Comparison of ENCODE assay signal across 10 mouse cellular contexts in the genomic region with DNA sequence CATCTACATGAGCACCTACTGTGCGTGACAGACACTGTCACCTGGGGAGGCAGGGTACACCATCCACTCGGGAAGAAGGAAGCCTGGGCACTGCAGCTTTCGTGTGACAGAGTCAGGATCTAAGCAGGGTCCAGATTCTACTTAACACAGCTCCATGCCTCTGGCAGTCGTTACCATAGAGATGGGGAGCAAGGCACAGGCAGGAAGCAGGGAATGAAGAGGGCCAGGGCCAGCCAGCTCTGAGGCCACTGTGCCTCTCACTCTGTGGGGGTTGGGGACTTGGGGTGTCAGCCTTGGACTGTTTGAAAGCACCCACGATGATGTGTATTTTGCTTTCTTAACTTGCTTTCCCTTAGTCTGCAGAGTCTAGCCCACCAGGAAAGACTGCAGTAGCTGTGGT. TPM values are rescaled to one million over a fixed set of nuclear protein-coding genes. Genes with fewer than 3 reads are reported as not detected.
DNase-seq lines count a peak whose midpoint lies in the region; ATAC-seq lines count a peak whose summit lies in the region.
"Had no signal": no experiment of that assay in that cellular context is flagged by ENCODE, and none has a peak within 500 bp of the region (broad histone marks: within the 10 kb centered on the region; RNA-seq: fewer than 3 reads in every experiment).

No protein-coding gene starts in this region.

- peaks cover 22% of the 10 kb centered on the region for H3K36me3 ChIP-seq in heart, embryonic 15.5 days
- H3K36me3 ChIP-seq in neural tube, embryonic 13.5 days: no peaks in the 10 kb centered on the region; the same call in none of the 2 replicates
- peaks cover 23% of the 10 kb centered on the region for H3K36me3 ChIP-seq in limb, embryonic 11.5 days (ENCODE audit: control insufficient read depth, insufficient read depth, low read length)
- H3K36me3 ChIP-seq in stomach, embryonic 15.5 days: peaks cover 16% of the 10 kb centered on the region; the same call in 1 of the 2 replicates

- no peaks in the 10 kb centered on the region for H3K9me3 ChIP-seq in heart, embryonic 15.5 days (replicated peaks)
- no peaks in the 10 kb centered on the region for H3K9me3 ChIP-seq in neural tube, embryonic 13.5 days
- no peaks in the 10 kb centered on the region for H3K9me3 ChIP-seq in limb, embryonic 11.5 days (ENCODE audit: control insufficient read depth, low read length)
- no peaks in the 10 kb centered on the region for H3K9me3 ChIP-seq in stomach, embryonic 15.5 days

- intact Hi-C loops in heart, postnatal 25 days (cut with DNase I): no loop called here

- H3K9ac ChIP-seq in heart, embryonic 15.5 days: no peak overlapping the region
- H3K9ac ChIP-seq in neural tube, embryonic 13.5 days: no peak overlapping the region
- H3K9ac ChIP-seq in limb, embryonic 11.5 days (ENCODE audit: low read length): no peak overlapping the region
- H3K9ac ChIP-seq in stomach, embryonic 15.5 days: no peak overlapping the region

- H3K27me3 ChIP-seq in heart, embryonic 15.5 days: no peaks in the 10 kb centered on the region
- no peaks in the 10 kb centered on the region for H3K27me3 ChIP-seq in neural tube, embryonic 13.5 days
- no peaks in the 10 kb centered on the region for H3K27me3 ChIP-seq in limb, embryonic 11.5 days (ENCODE audit: control insufficient read depth, insufficient read depth, low read length)
- no peaks in the 10 kb centered on the region for H3K27me3 ChIP-seq in stomach, embryonic 15.5 days (replicated peaks)

- H3K27ac ChIP-seq in heart, embryonic 15.5 days: peak overlapping the region; percentile 50
- H3K27ac ChIP-seq in neural tube, embryonic 13.5 days (replicated peaks): peak overlapping the region; percentile 35; the same call in 1 of the 2 replicates
- no peak overlapping the region for H3K27ac ChIP-seq in limb, embryonic 11.5 days (replicated peaks; ENCODE audit: low read depth, low read length)
- peak overlapping the region; percentile 67 for H3K27ac ChIP-seq in stomach, embryonic 15.5 days

- 59% methylated on average over 5 of the region's 5 CpGs for WGBS in heart, embryonic 15.5 days
- WGBS in neural tube, embryonic 13.5 days: 71% methylated on average over 5 of the region's 5 CpGs
- 67% methylated on average over 5 of the region's 5 CpGs for WGBS in limb, embryonic 11.5 days
- WGBS in stomach, embryonic 15.5 days: 68% methylated on average over 5 of the region's 5 CpGs

- ATAC-seq in heart, embryonic 15.5 days (replicated peaks; ENCODE audit: insufficient number of reproducible peaks, insufficient read depth, low FRiP score, low read depth): no peak; the same call in 1 of the 2 replicates
- peak; percentile 50 for ATAC-seq in neural tube, embryonic 13.5 days (ENCODE audit: low read depth)
- ATAC-seq in limb, embryonic 11.5 days (ENCODE audit: insufficient number of reproducible peaks, low FRiP score, low TSS enrichment, low read depth): 0 out of 2 replicates have a peak, but pooled peaks have one; percentile 44
- ATAC-seq in stomach, embryonic 15.5 days (ENCODE audit: insufficient read depth, low FRiP score, low read depth): no peak

- peaks cover 6% of the 10 kb centered on the region for H3K4me1 ChIP-seq in heart, embryonic 15.5 days (replicated peaks)
- H3K4me1 ChIP-seq in neural tube, embryonic 13.5 days (replicated peaks): peaks cover 20% of the 10 kb centered on the region; the same call in 1 of the 2 replicates
- H3K4me1 ChIP-seq in limb, embryonic 11.5 days (ENCODE audit: control insufficient read depth, insufficient read depth, low read length): no peaks in the 10 kb centered on the region
- 0 out of 2 replicates have a peak, but pooled peaks cover 4% of the 10 kb centered on the region for H3K4me1 ChIP-seq in stomach, embryonic 15.5 days

- DNase-seq in heart, postnatal 25 days (ENCODE audit: low spot score): no peak
- DNase-seq in neural tube, embryonic 10.5 days (ENCODE audit: extremely low spot score, low spot score): no peak
- DNase-seq in limb, embryonic 11.5 days (ENCODE audit: low spot score): no peak
- DNase-seq in adrenal gland, adult 2 months: no peak
- no peak for DNase-seq in right cerebral cortex, postnatal 36 days (ENCODE audit: low spot score in 2 of 2)
- DNase-seq: gastrocnemius, postnatal 36 days; thymus, postnatal 36 days had no signal

- H3K4me3 ChIP-seq in heart, embryonic 15.5 days: no peak overlapping the region
- no peak overlapping the region for H3K4me3 ChIP-seq in neural tube, embryonic 13.5 days
- no peak overlapping the region for H3K4me3 ChIP-seq in limb, embryonic 11.5 days (ENCODE audit: low read depth, low read length)
- H3K4me3 ChIP-seq in stomach, embryonic 15.5 days (replicated peaks): no peak overlapping the region

- H3K4me2 ChIP-seq in heart, embryonic 15.5 days: no peak overlapping the region
- no peak overlapping the region for H3K4me2 ChIP-seq in neural tube, embryonic 13.5 days
- H3K4me2 ChIP-seq in limb, embryonic 11.5 days (ENCODE audit: low read depth, severe bottlenecking): no peak overlapping the region
- no peak overlapping the region for H3K4me2 ChIP-seq in stomach, embryonic 15.5 days

RNA-seq across cellular contexts. Expression of a gene that starts 46.1 kb away (rescaled TPM):
- 33.3 and 44.9 TPM in 2 replicates for polyA plus RNA-seq in heart, embryonic 15.5 days (2015; fragmentation: Nextera tagmentation; extraction: Ambion mirVana)
- total RNA-seq in heart, postnatal 25 days (2021): 10 to 100 TPM; 47.0 to 49.6 TPM
- polyA plus RNA-seq in neural tube, embryonic 13.5 days (2015; fragmentation: Nextera tagmentation; extraction: Ambion mirVana): 45.9 and 49.4 TPM in 2 replicates
- polyA plus RNA-seq in limb, embryonic 11.5 days (2014; fragmentation: Nextera tagmentation; extraction: Ambion mirVana): 67.1 and 70.5 TPM in 2 replicates
- 66.0 and 70.9 TPM in 2 replicates for polyA plus RNA-seq in stomach, embryonic 15.5 days (2015; fragmentation: Nextera tagmentation; extraction: Ambion mirVana)
- 10 to 100 TPM; 60.7 to 90.8 TPM for total RNA-seq in adrenal gland, adult 2 months (2021)
- polyA plus RNA-seq in adrenal gland, adult 2 months (2012; rRNA removed): 118 and 163 TPM in 2 replicates

Comparison
In these comparisons a context has a peak if more than half of its experiments do, and no peak if none do; other contexts are left out.
1. ATAC-seq: peak in neural tube, embryonic 13.5 days (single experiment) and limb, embryonic 11.5 days (single experiment); none in heart, embryonic 15.5 days (single experiment) and stomach, embryonic 15.5 days (single experiment).